Mouse (Mus musculus): ENCODE results near the gene Wfdc21. TPM values are rescaled to one million over a fixed set of nuclear protein-coding genes. Genes with fewer than 3 reads are reported as not detected.
A peak's percentile ranks its signal among the peaks of the same experiment; 100 is the strongest.

Wfdc21 gene
- polyA plus RNA-seq, 1 experiment from 2014 or later, result 0.99 TPM

GRCm38 (mm10) chr11:83739241-83739640 lies 7.5 kb upstream of the Wfdc21 start:
- TF ChIP-seq CTCF (IDR thresholded peaks at IDR 0.05; ENCODE audit: low read depth), result peak; percentile 92
- H3K27ac ChIP-seq (ENCODE audit: low read depth), result no peak overlapping the region; the same call in 1 of the 2 replicates
- no peak overlapping the region for H3K9ac ChIP-seq
- H3K27me3 ChIP-seq (ENCODE audit: insufficient read depth, low read length), result no peaks in the 10 kb centered on the region
- 23% methylated on average over 5 of the region's 5 CpGs for WGBS
- H3K4me3 ChIP-seq (ENCODE audit: low read depth, low read length), result no peak overlapping the region
- H3K9me3 ChIP-seq (ENCODE audit: low read depth, low read length), result no peaks in the 10 kb centered on the region
- DNase-seq, result peak; percentile 91
- no peaks in the 10 kb centered on the region; the same call in 1 of the 2 replicates for H3K4me1 ChIP-seq (ENCODE audit: insufficient read depth)
- H3K4me2 ChIP-seq, result no peak overlapping the region
- ATAC-seq (ENCODE audit: insufficient read depth), result 0 out of 2 replicates have a peak, but pooled peaks have one; percentile 62
- H3K36me3 ChIP-seq (ENCODE audit: insufficient read depth), result no peaks in the 10 kb centered on the region

GRCm38 (mm10) chr11:83740443-83740991 lies 6.2 kb upstream of the Wfdc21 start:
- Histone ChIP-seq H3K4me1 (ENCODE audit: insufficient read depth) (no peaks in the 10 kb centered on the region; the same call in 1 of the 2 replicates), H3K4me2 (no peak overlapping the region), H3K9me3 (ENCODE audit: low read depth, low read length) (no peaks in the 10 kb centered on the region), H3K36me3 (ENCODE audit: insufficient read depth) (no peaks in the 10 kb centered on the region), H3K27ac (ENCODE audit: low read depth) (peak overlapping the region; percentile 63; the same call in 1 of the 2 replicates), H3K27me3 (ENCODE audit: insufficient read depth, low read length) (no peaks in the 10 kb centered on the region), H3K4me3 (ENCODE audit: low read depth, low read length) (no peak overlapping the region), H3K9ac (no peak overlapping the region)
- WGBS, result 53% methylated on average over 4 of the region's 4 CpGs
- no peak for TF ChIP-seq CTCF (IDR thresholded peaks at IDR 0.05; ENCODE audit: low read depth)
- DNase-seq (peak; percentile 42), ATAC-seq (ENCODE audit: insufficient read depth) (peak; percentile 60; the same call in 1 of the 2 replicates)

- Histone ChIP-seq H3K9ac (no peak overlapping the region), H3K36me3 (ENCODE audit: insufficient read depth) (no peaks in the 10 kb centered on the region), H3K4me3 (ENCODE audit: low read depth, low read length) (no peak overlapping the region), H3K4me2 (no peak overlapping the region), H3K9me3 (ENCODE audit: low read depth, low read length) (no peaks in the 10 kb centered on the region), H3K27ac (ENCODE audit: low read depth) (no peak overlapping the region), H3K4me1 (ENCODE audit: insufficient read depth) (no peaks in the 10 kb centered on the region; the same call in 1 of the 2 replicates), H3K27me3 (ENCODE audit: insufficient read depth, low read length) (no peaks in the 10 kb centered on the region)
- WGBS, result 60% methylated on average over 5 of the region's 5 CpGs
- ATAC-seq (ENCODE audit: insufficient read depth), result no peak
- TF ChIP-seq CTCF (IDR thresholded peaks at IDR 0.05; ENCODE audit: low read depth), result no peak
- no peak for DNase-seq
Observed at GRCm38 (mm10) chr11:83741841-83742240, 4.9 kb upstream of the Wfdc21 start.

GRCm38 (mm10) chr11:83742731-83743355 lies 3.9 kb upstream of the Wfdc21 start:
- no peak for DNase-seq
- no peak overlapping the region for H3K27ac ChIP-seq (ENCODE audit: low read depth)
- H3K36me3 ChIP-seq (ENCODE audit: insufficient read depth), result no peaks in the 10 kb centered on the region
- H3K4me3 ChIP-seq (ENCODE audit: low read depth, low read length), result no peak overlapping the region
- no peak for ATAC-seq (ENCODE audit: insufficient read depth)
- H3K4me2 ChIP-seq, result no peak overlapping the region
- TF ChIP-seq CTCF (IDR thresholded peaks at IDR 0.05; ENCODE audit: low read depth), result no peak
- no peaks in the 10 kb centered on the region for H3K9me3 ChIP-seq (ENCODE audit: low read depth, low read length)
- H3K4me1 ChIP-seq (ENCODE audit: insufficient read depth), result no peaks in the 10 kb centered on the region; the same call in 1 of the 2 replicates
- H3K9ac ChIP-seq, result no peak overlapping the region
- no peaks in the 10 kb centered on the region for H3K27me3 ChIP-seq (ENCODE audit: insufficient read depth, low read length)
- WGBS, result 61% methylated on average over 9 of the region's 9 CpGs

- Histone ChIP-seq H3K4me3 (ENCODE audit: low read depth, low read length) (no peak overlapping the region), H3K27me3 (ENCODE audit: insufficient read depth, low read length) (no peaks in the 10 kb centered on the region), H3K9ac (no peak overlapping the region), H3K4me2 (no peak overlapping the region), H3K36me3 (ENCODE audit: insufficient read depth) (no peaks in the 10 kb centered on the region), H3K9me3 (ENCODE audit: low read depth, low read length) (no peaks in the 10 kb centered on the region), H3K4me1 (ENCODE audit: insufficient read depth) (no peaks in the 10 kb centered on the region; the same call in 1 of the 2 replicates), H3K27ac (ENCODE audit: low read depth) (no peak overlapping the region)
- DNase-seq (no peak), ATAC-seq (ENCODE audit: insufficient read depth) (no peak)
- 76% methylated on average over 3 of the region's 3 CpGs for WGBS
- no peak for TF ChIP-seq CTCF (IDR thresholded peaks at IDR 0.05; ENCODE audit: low read depth)
Observed at GRCm38 (mm10) chr11:83743525-83743924, 3.2 kb upstream of the Wfdc21 start.

GRCm38 (mm10) chr11:83746152-83746551 lies 588 bp upstream of the Wfdc21 start:
- Histone ChIP-seq H3K4me2 (no peak overlapping the region), H3K4me1 (ENCODE audit: insufficient read depth) (no peaks in the 10 kb centered on the region), H3K27me3 (ENCODE audit: insufficient read depth, low read length) (no peaks in the 10 kb centered on the region), H3K36me3 (ENCODE audit: insufficient read depth) (no peaks in the 10 kb centered on the region), H3K4me3 (ENCODE audit: low read depth, low read length) (no peak overlapping the region), H3K9me3 (ENCODE audit: low read depth, low read length) (no peaks in the 10 kb centered on the region), H3K9ac (no peak overlapping the region), H3K27ac (ENCODE audit: low read depth) (no peak overlapping the region)
- no peak for ATAC-seq (ENCODE audit: insufficient read depth)
- no peak for DNase-seq
- TF ChIP-seq CTCF (IDR thresholded peaks at IDR 0.05; ENCODE audit: low read depth), result no peak
- 28% methylated on average over 4 of the region's 4 CpGs for WGBS

GRCm38 (mm10) chr11:83747376-83748265 lies 881 bp downstream of the Wfdc21 start:
- Histone ChIP-seq H3K36me3 (ENCODE audit: insufficient read depth) (no peaks in the 10 kb centered on the region), H3K9me3 (ENCODE audit: low read depth, low read length) (no peaks in the 10 kb centered on the region), H3K4me3 (ENCODE audit: low read depth, low read length) (no peak overlapping the region), H3K9ac (no peak overlapping the region), H3K4me1 (ENCODE audit: insufficient read depth) (no peaks in the 10 kb centered on the region), H3K4me2 (no peak overlapping the region), H3K27me3 (ENCODE audit: insufficient read depth, low read length) (0 out of 2 replicates have a peak, but pooled peaks cover 4% of the 10 kb centered on the region), H3K27ac (ENCODE audit: low read depth) (no peak overlapping the region)
- no peak for TF ChIP-seq CTCF (IDR thresholded peaks at IDR 0.05; ENCODE audit: low read depth)
- no peak for ATAC-seq (ENCODE audit: insufficient read depth)
- DNase-seq, result no peak
- 61% methylated on average over 6 of the region's 6 CpGs for WGBS

Data from lung, embryonic 14.5 days (tissue).